Mouse (Mus musculus): ENCODE results near the gene Spata1. TPM values are rescaled to one million over a fixed set of nuclear protein-coding genes. Genes with fewer than 3 reads are reported as not detected.

Gene Spata1
- 2.9 TPM in 1 of 2 replicates, not detected in the other for total RNA-seq (2015; ENCODE audit: low replicate concordance)
- total RNA-seq (2017; ENCODE audit: low replicate concordance), result 2.2 and 2.5 TPM in 2 replicates

GRCm38 (mm10) chr3:146499431-146500002, at the start of gene Spata1, which contains the start of gene Gng5:
Gene Spata1, minus strand, starts transcription at chr3:146499753.
Gene Gng5, plus strand, starts transcription at chr3:146499807.
- peak; percentile 91 for ATAC-seq (replicated peaks; ENCODE audit: low FRiP score, poor library complexity, severe bottlenecking)

- no peak for ATAC-seq (replicated peaks; ENCODE audit: low FRiP score, poor library complexity, severe bottlenecking)
Measured at GRCm38 (mm10) chr3:146543632-146544031, 44.1 kb upstream of the Spata1 start.

GRCm38 (mm10) chr3:146540521-146541273, 41.1 kb upstream of the Spata1 start:
- no peak for ATAC-seq (replicated peaks; ENCODE audit: low FRiP score, poor library complexity, severe bottlenecking)

GRCm38 (mm10) chr3:146534986-146535385, 35.4 kb upstream of the Spata1 start:
- ATAC-seq (replicated peaks; ENCODE audit: low FRiP score, poor library complexity, severe bottlenecking), result no peak

- no peak for ATAC-seq (replicated peaks; ENCODE audit: low FRiP score, poor library complexity, severe bottlenecking)
Measured at GRCm38 (mm10) chr3:146528335-146528734, 28.8 kb upstream of the Spata1 start.

GRCm38 (mm10) chr3:146521652-146522020, 22.1 kb upstream of the Spata1 start:
- no peak for ATAC-seq (replicated peaks; ENCODE audit: low FRiP score, poor library complexity, severe bottlenecking)

- peak; percentile 98 for ATAC-seq (replicated peaks; ENCODE audit: low FRiP score, poor library complexity, severe bottlenecking)
Measured at GRCm38 (mm10) chr3:146520798-146521651, 21.5 kb upstream of the Spata1 start, which contains the start of gene Rpf1. Gene Rpf1, minus strand, starts transcription at chr3:146521429.

GRCm38 (mm10) chr3:146520226-146520797, 20.8 kb upstream of the Spata1 start:
- ATAC-seq (replicated peaks; ENCODE audit: low FRiP score, poor library complexity, severe bottlenecking), result no peak

GRCm38 (mm10) chr3:146506711-146507110, 7.2 kb upstream of the Spata1 start:
- no peak for ATAC-seq (replicated peaks; ENCODE audit: low FRiP score, poor library complexity, severe bottlenecking)

- ATAC-seq (replicated peaks; ENCODE audit: low FRiP score, poor library complexity, severe bottlenecking), result no peak
Measured at GRCm38 (mm10) chr3:146501601-146502123, 2.1 kb upstream of the Spata1 start.

GRCm38 (mm10) chr3:146500810-146501201, 1.3 kb upstream of the Spata1 start:
- ATAC-seq (replicated peaks; ENCODE audit: low FRiP score, poor library complexity, severe bottlenecking), result peak; percentile 49

GRCm38 (mm10) chr3:146500003-146500809, 653 bp upstream of the Spata1 start:
- peak; percentile 37 for ATAC-seq (replicated peaks; ENCODE audit: low FRiP score, poor library complexity, severe bottlenecking)

GRCm38 (mm10) chr3:146498989-146499388, 564 bp downstream of the Spata1 start:
- ATAC-seq (replicated peaks; ENCODE audit: low FRiP score, poor library complexity, severe bottlenecking), result peak; percentile 29; the same call in 1 of the 2 replicates

GRCm38 (mm10) chr3:146494941-146495340, 4.6 kb downstream of the Spata1 start:
- ATAC-seq (replicated peaks; ENCODE audit: low FRiP score, poor library complexity, severe bottlenecking), result no peak

- no peak for ATAC-seq (replicated peaks; ENCODE audit: low FRiP score, poor library complexity, severe bottlenecking)
Measured at GRCm38 (mm10) chr3:146486464-146486863, 13.1 kb downstream of the Spata1 start.

GRCm38 (mm10) chr3:146482044-146482443, 17.5 kb downstream of the Spata1 start:
- ATAC-seq (replicated peaks; ENCODE audit: low FRiP score, poor library complexity, severe bottlenecking), result no peak

- no peak for ATAC-seq (replicated peaks; ENCODE audit: low FRiP score, poor library complexity, severe bottlenecking)
Measured at GRCm38 (mm10) chr3:146474428-146474827, 25.1 kb downstream of the Spata1 start.

- no peak for ATAC-seq (replicated peaks; ENCODE audit: low FRiP score, poor library complexity, severe bottlenecking)
Measured at GRCm38 (mm10) chr3:146473741-146474140, 25.8 kb downstream of the Spata1 start.

- ATAC-seq (replicated peaks; ENCODE audit: low FRiP score, poor library complexity, severe bottlenecking), result no peak
Measured at GRCm38 (mm10) chr3:146472657-146473056, 26.9 kb downstream of the Spata1 start.
